Mouse (Mus musculus) neural tube, embryonic 12.5 days (tissue): ENCODE measurements around the gene Olfr292. TPM values are rescaled to one million over a fixed set of nuclear protein-coding genes. Genes with fewer than 3 reads are reported as not detected.

Experiments used
- ATAC-seq: fragments of 200-750 bp; cut with Nextera tagmentation; 2 replicates; pipeline ENCODE4 v1.8.0; 2017; ENCODE audit warnings: low read depth, mild to moderate bottlenecking, moderate TSS enrichment, moderate library complexity; ENCODE audit not compliant: low FRiP score
- H3K27ac ChIP-seq: fragments of 300-500 bp; sonication (generic); 2 replicates; pipeline ENCODE4 v1.5.1; 2016
- H3K27me3 ChIP-seq: fragments of 300-500 bp; sonication (generic); replicated peaks from 2 replicates; pipeline ENCODE4 v1.6.1; 2016; ENCODE audit warnings: mild to moderate bottlenecking
- H3K36me3 ChIP-seq: fragments of 300-500 bp; sonication (generic); 2 replicates; pipeline ENCODE4 v1.6.1; 2016; ENCODE audit warnings: mild to moderate bottlenecking
- H3K4me1 ChIP-seq: fragments of 300-500 bp; sonication (generic); 2 replicates; pipeline ENCODE4 v1.6.1; 2016
- H3K4me2 ChIP-seq: fragments of 300-500 bp; sonication (generic); replicated peaks from 2 replicates; pipeline ENCODE4 v1.6.1; 2016; ENCODE audit warnings: mild to moderate bottlenecking
- H3K4me3 ChIP-seq: fragments of 300-500 bp; sonication (generic); 2 replicates; pipeline ENCODE4 v1.5.1; 2016
- H3K9ac ChIP-seq: fragments of 300-500 bp; sonication (generic); 2 replicates; pipeline ENCODE4 v1.6.1; 2016; ENCODE audit warnings: mild to moderate bottlenecking
- H3K9me3 ChIP-seq: fragments of 300-500 bp; sonication (generic); 2 replicates; pipeline ENCODE4 v1.6.1; 2016; ENCODE audit warnings: mild to moderate bottlenecking
- WGBS: fragments of 180-500 bp; shearing (Covaris S2); methylation state at CpG from one replicate; pipeline ENCODE4 v1.1.7; 2016; 5-methylcytosine and 5-hydroxymethylcytosine counted together
- polyA plus RNA-seq: library from polyadenylated mRNA; unstranded; fragments of >200 nt; fragmentation: Nextera tagmentation; extraction: Ambion mirVana; gene quantifications from 2 replicates; pipeline ENCODE4 v1.2.1, GENCODE M21; 2016

The Olfr292 gene
- not detected in 2 replicates for polyA plus RNA-seq

DNA sequence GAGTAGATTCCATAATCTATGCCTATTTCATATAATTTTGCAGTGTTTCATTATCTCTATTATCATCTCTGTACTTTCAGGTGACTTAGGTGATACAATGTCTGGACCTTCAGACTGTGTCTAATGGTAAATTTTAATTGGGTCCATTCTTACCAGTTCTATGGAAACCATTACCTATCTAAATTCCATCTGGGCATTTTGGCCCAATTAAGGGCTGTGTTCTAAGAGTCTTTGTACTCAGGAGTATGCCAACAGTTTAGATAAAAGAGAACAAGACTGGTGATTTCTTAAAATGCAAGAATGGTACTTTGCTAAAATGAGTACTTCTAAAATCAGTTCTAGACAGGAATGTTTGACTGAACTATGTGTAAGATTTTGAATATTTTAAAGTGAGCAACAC is at the start of gene Olfr292:
Gene Olfr292 (plus strand): TSS at position 301 of the 400 bp plus-strand sequence.
- H3K4me2 ChIP-seq = no peak within 1 kb of the TSS
- H3K27me3 ChIP-seq = no peaks in the 10 kb centered on the region
- no peaks in the 10 kb centered on the region for H3K4me1 ChIP-seq
- H3K9ac ChIP-seq = no peak within 1 kb of the TSS
- H3K4me3 ChIP-seq = no peak within 1 kb of the TSS
- H3K27ac ChIP-seq = no peak within 1 kb of the TSS
- H3K9me3 ChIP-seq = no peaks in the 10 kb centered on the region
- ATAC-seq = no peak
- no peaks in the 10 kb centered on the region for H3K36me3 ChIP-seq

DNA sequence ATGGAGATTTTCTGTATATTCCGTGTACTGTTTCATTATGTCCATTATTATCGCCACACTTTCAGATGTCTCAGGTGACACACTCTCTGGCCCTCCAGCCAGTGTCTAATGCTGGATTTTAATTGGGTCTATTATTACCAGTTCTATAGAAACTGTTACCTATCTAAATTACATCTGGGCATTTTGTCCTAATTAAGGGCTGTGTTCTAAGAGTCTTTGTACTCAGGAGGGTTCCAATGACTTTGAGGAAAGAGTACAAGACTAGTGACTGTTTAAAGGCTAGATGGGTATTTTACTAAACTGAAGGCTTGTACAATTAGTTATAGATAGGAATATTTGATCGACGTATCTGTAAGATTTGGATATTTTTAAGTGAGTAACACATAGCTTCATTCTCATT is 39.4 kb upstream of the Olfr292 start, which contains the start of gene Olfr293:
Gene Olfr293 (plus strand): TSS at position 301 of the 400 bp plus-strand sequence.
- H3K36me3 ChIP-seq = no peaks in the 10 kb centered on the region
- no peaks in the 10 kb centered on the region for H3K4me1 ChIP-seq
- H3K27me3 ChIP-seq = no peaks in the 10 kb centered on the region
- no peak within 1 kb of the TSS for H3K4me2 ChIP-seq
- no peak within 1 kb of the TSS for H3K9ac ChIP-seq
- no peaks in the 10 kb centered on the region for H3K9me3 ChIP-seq
- no peak within 1 kb of the TSS for H3K4me3 ChIP-seq
- H3K27ac ChIP-seq = no peak within 1 kb of the TSS
- ATAC-seq = no peak
- 96% methylated on average over 4 of the region's 4 CpGs for WGBS

DNA sequence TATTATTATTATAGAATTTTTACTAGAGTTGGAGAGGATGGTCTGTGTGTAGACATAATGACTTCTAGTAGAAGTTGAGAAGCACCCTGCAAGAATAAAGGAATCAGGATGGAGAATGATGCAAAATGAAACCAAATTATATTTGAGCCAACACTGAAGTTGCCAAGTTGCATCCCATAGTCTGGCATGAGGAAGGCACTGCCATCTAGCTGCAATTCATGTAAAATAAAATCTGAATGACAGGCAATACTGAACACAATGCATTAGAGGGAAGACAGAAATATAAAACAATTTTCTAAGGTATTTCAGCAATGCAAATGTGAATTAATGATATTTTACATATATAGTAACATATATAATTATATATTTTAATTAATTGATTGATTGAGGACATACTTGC is 36.9 kb downstream of the Olfr292 start:
- no peaks in the 10 kb centered on the region for H3K4me1 ChIP-seq
- no peaks in the 10 kb centered on the region for H3K27me3 ChIP-seq
- H3K9me3 ChIP-seq = no peaks in the 10 kb centered on the region
- H3K9ac ChIP-seq = no peak overlapping the region
- no peak overlapping the region for H3K27ac ChIP-seq
- H3K4me2 ChIP-seq = no peak overlapping the region
- H3K36me3 ChIP-seq = no peaks in the 10 kb centered on the region
- ATAC-seq = no peak
- H3K4me3 ChIP-seq = no peak overlapping the region

Other genes starting within 250 kb of the Olfr292 start
- not detected in 2 replicates for gene Olfr299, start 228.4 kb upstream of the Olfr292 start, polyA plus RNA-seq
- gene Olfr298, start 195.8 kb upstream of the Olfr292 start, polyA plus RNA-seq = not detected in 2 replicates
- gene Olfr297, start 168.4 kb upstream of the Olfr292 start, polyA plus RNA-seq = not detected in 2 replicates
- gene Olfr295, start 104.5 kb upstream of the Olfr292 start, polyA plus RNA-seq = not detected in 2 replicates
- not detected in 2 replicates for gene Olfr294, start 71.7 kb upstream of the Olfr292 start, polyA plus RNA-seq
- gene Olfr293, start 39.3 kb upstream of the Olfr292 start, polyA plus RNA-seq = not detected in 2 replicates
- gene Folh1, start 87.6 kb downstream of the Olfr292 start, polyA plus RNA-seq = 0.43 and 0.53 TPM in 2 replicates
- gene Vmn2r77, start 106.7 kb downstream of the Olfr292 start, polyA plus RNA-seq = not detected in 2 replicates
- gene Vmn2r78, start 226.8 kb downstream of the Olfr292 start, polyA plus RNA-seq = not detected in 2 replicates